Mouse (Mus musculus): ENCODE results near the gene Pfdn4. TPM values are rescaled to one million over a fixed set of nuclear protein-coding genes. Genes with fewer than 3 reads are reported as not detected.

The Pfdn4 gene
- polyA plus RNA-seq (2014; fragmentation: Illumina TruSeq; extraction: RNeasy Lipid Tissue Mini Kit (QIAGEN cat#74804)) = 95.6 TPM

GRCm38 (mm10) chr2:170496154-170496930 lies at the start of gene Pfdn4:
Gene Pfdn4, plus strand, starts transcription at chr2:170496428.

GRCm38 (mm10) chr2:170497091-170497566 lies 901 bp downstream of the Pfdn4 start, which contains the start of gene Cyp24a1:
Gene Cyp24a1, minus strand, starts transcription at chr2:170497145.

Other genes with a start within 250 kb of the Pfdn4 start
- 4.5 TPM for gene Bcas1, start 68.6 kb upstream of the Pfdn4 start, polyA plus RNA-seq (2014; fragmentation: Illumina TruSeq; extraction: RNeasy Lipid Tissue Mini Kit (QIAGEN cat#74804))
- gene Cyp24a1, start 717 bp downstream of the Pfdn4 start, polyA plus RNA-seq (2014; fragmentation: Illumina TruSeq; extraction: RNeasy Lipid Tissue Mini Kit (QIAGEN cat#74804)) = not detected
- gene 4930470P17Rik, start 105.6 kb downstream of the Pfdn4 start, polyA plus RNA-seq (2014; fragmentation: Illumina TruSeq; extraction: RNeasy Lipid Tissue Mini Kit (QIAGEN cat#74804)) = not detected
- gene Dok5, start 235.4 kb downstream of the Pfdn4 start, polyA plus RNA-seq (2014; fragmentation: Illumina TruSeq; extraction: RNeasy Lipid Tissue Mini Kit (QIAGEN cat#74804)) = not detected

Measured in ovary, adult 10 weeks (tissue).